Mouse (Mus musculus) retina, embryonic 14.5 days (tissue): ENCODE measurements around the gene Lrrc30.

ENCODE experiments used
- DNase-seq: peaks from one replicate; pipeline ENCODE4 v3.0.0-alpha.2; 2015; ENCODE audit warnings: low spot score

Lrrc30 gene

GRCm38 (mm10) chr17:67583422-67583821 is 49.1 kb downstream of the Lrrc30 start:
- no peak for DNase-seq

- no peak for DNase-seq
These were observed 49.7 kb downstream of the Lrrc30 start for GRCm38 (mm10) chr17:67582681-67583356.

GRCm38 (mm10) chr17:67581839-67582238 is 50.7 kb downstream of the Lrrc30 start:
- DNase-seq = no peak
